In the genomic region with DNA sequence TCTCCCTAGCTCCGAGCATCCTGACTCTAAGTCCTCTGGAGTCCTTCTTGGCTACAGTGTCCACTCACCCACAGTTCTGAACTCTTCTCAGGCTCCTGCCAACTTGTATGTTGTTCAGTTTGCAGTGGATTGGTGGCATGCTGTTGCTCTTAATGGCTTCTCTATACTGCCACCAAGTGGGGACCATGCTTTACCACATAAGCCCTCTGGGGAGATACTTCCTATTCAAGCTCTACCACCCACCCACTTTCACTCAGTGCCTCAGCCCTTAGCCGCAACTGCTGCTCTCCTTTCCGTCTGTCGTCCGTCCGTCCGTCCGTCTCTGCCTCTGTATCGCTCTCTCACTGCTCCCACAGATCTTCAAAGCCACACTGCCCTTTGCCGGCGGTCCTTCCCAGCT, we compare ENCODE assay signal across 8 mouse cellular contexts. TPM values are rescaled to one million over a fixed set of nuclear protein-coding genes. Genes with fewer than 3 reads are reported as not detected.
DNase-seq lines count a peak whose midpoint lies in the region; ATAC-seq and TF ChIP-seq lines count a peak whose summit lies in the region.

No protein-coding gene starts in this region.

- H3K36me3 ChIP-seq in forebrain, embryonic 11.5 days (ENCODE audit: control insufficient read depth, insufficient read depth, low read length), result no peaks in the 10 kb centered on the region
- no peaks in the 10 kb centered on the region for H3K36me3 ChIP-seq in lung, postnatal 0 days (ENCODE audit: insufficient read depth, low read length)

- H3K4me1 ChIP-seq in bone marrow, adult 2 months (ENCODE audit: control insufficient read depth, insufficient read depth, low read length), result no peaks in the 10 kb centered on the region; the same call in 1 of the 2 replicates
- H3K4me1 ChIP-seq in forebrain, embryonic 11.5 days (replicated peaks; ENCODE audit: control insufficient read depth, insufficient read depth, low read length), result no peaks in the 10 kb centered on the region
- H3K4me1 ChIP-seq in lung, postnatal 0 days (ENCODE audit: insufficient read depth, low read depth, low read length), result no peaks in the 10 kb centered on the region

- H3K4me3 ChIP-seq in bone marrow, adult 2 months (replicated peaks; ENCODE audit: control insufficient read depth, low read depth, low read length), result no peak overlapping the region
- H3K4me3 ChIP-seq in forebrain, embryonic 11.5 days (ENCODE audit: low read depth, low read length), result no peak overlapping the region
- no peak overlapping the region for H3K4me3 ChIP-seq in layer of hippocampus, adult 2 months
- H3K4me3 ChIP-seq in lung, postnatal 0 days (ENCODE audit: low read depth, low read length), result no peak overlapping the region

- WGBS in bone marrow, adult 2 months, result 11% methylated on average over 11 of the region's 11 CpGs
- 20% methylated on average over 11 of the region's 11 CpGs for WGBS in forebrain, embryonic 11.5 days
- WGBS in lung, postnatal 0 days, result 13% methylated on average over 11 of the region's 11 CpGs

- no peaks in the 10 kb centered on the region for H3K27me3 ChIP-seq in forebrain, embryonic 11.5 days (ENCODE audit: control insufficient read depth, insufficient read depth, low read length)
- H3K27me3 ChIP-seq in lung, postnatal 0 days (replicated peaks; ENCODE audit: insufficient read depth, low read length), result no peaks in the 10 kb centered on the region

- DNase-seq in MEL-GATA-1-ER (ENCODE audit: extremely low read depth, low read depth), result peak; percentile 87
- peak; percentile 66 for DNase-seq in forebrain, embryonic 11.5 days (ENCODE audit: low spot score)
- DNase-seq in layer of hippocampus, adult 2 months (ENCODE audit: low spot score in 2 of 2), result peak; percentile 60 to 64
- peak; percentile 94 for DNase-seq in lung, postnatal 0 days (ENCODE audit: low spot score)
- DNase-seq in ovary, postnatal 36 days (ENCODE audit: low spot score), result peak; percentile 47

- TF ChIP-seq EP300 in lung, postnatal 0 days (IDR thresholded peaks at IDR 0.05), result no peak

- TF ChIP-seq CTCF in bone marrow, adult 2 months (IDR thresholded peaks at IDR 0.05; ENCODE audit: control insufficient read depth, insufficient read depth, low read length), result peak; percentile 45
- peak; percentile 84 for TF ChIP-seq CTCF in layer of hippocampus, adult 2 months (conservative IDR thresholded peaks at IDR 0.05)
- TF ChIP-seq CTCF in lung, postnatal 0 days (IDR thresholded peaks at IDR 0.05), result peak; percentile 89

- H3K9ac ChIP-seq in forebrain, embryonic 11.5 days (ENCODE audit: low read length), result no peak overlapping the region
- no peak overlapping the region for H3K9ac ChIP-seq in lung, postnatal 0 days (replicated peaks; ENCODE audit: low read depth)

- no peak overlapping the region for H3K27ac ChIP-seq in bone marrow, adult 2 months (ENCODE audit: control insufficient read depth, insufficient read depth, low read depth, low read length, poor library complexity)
- no peak overlapping the region for H3K27ac ChIP-seq in forebrain, embryonic 11.5 days (ENCODE audit: low read depth, low read length)
- no peak overlapping the region for H3K27ac ChIP-seq in layer of hippocampus, adult 2 months
- no peak overlapping the region for H3K27ac ChIP-seq in lung, postnatal 0 days (ENCODE audit: low read length)

- TF ChIP-seq POLR2A in bone marrow, adult 2 months (IDR thresholded peaks at IDR 0.05; ENCODE audit: borderline replicate concordance, control insufficient read depth, low read depth, low read length), result no peak

- no peaks in the 10 kb centered on the region for H3K9me3 ChIP-seq in forebrain, embryonic 11.5 days (ENCODE audit: control insufficient read depth, low read length)
- no peaks in the 10 kb centered on the region for H3K9me3 ChIP-seq in lung, postnatal 0 days (ENCODE audit: low read length)

- ATAC-seq in forebrain, embryonic 11.5 days (replicated peaks; ENCODE audit: low FRiP score), result peak; percentile 53; the same call in 1 of the 2 replicates
- peak; percentile 94 to 97 for ATAC-seq in hematopoietic stem cell, adult 5-6 weeks (replicated peaks in 1 of 2; ENCODE audit: insufficient read depth in 1 of 2, low FRiP score in 2 of 2, low TSS enrichment in 1 of 2, low read depth in 1 of 2, poor library complexity in 2 of 2, severe bottlenecking in 2 of 2)
- ATAC-seq in lung, postnatal 0 days, result peak; percentile 74
- no peak for ATAC-seq in erythroid progenitor cell, adult 5-6 weeks (replicated peaks; ENCODE audit: low FRiP score, poor library complexity, severe bottlenecking)

- peak overlapping the region; percentile 32; the same call in 1 of the 2 replicates for H3K4me2 ChIP-seq in forebrain, embryonic 11.5 days (ENCODE audit: low read depth, low read length, severe bottlenecking)
- H3K4me2 ChIP-seq in lung, postnatal 0 days (replicated peaks; ENCODE audit: low read depth, low read length), result peak overlapping the region; percentile 25

RNA-seq across cellular contexts. Expression of gene Ttc25, which starts 10.2 kb away (rescaled TPM):
- 0.35 TPM in 1 of 2 replicates, not detected in the other for polyA plus RNA-seq in bone marrow, adult 2 months (2011; ENCODE audit: insufficient read depth, insufficient read length, low replicate concordance, missing spikeins)
- 1.3 and 1.9 TPM in 2 replicates for polyA plus RNA-seq in forebrain, embryonic 11.5 days (2014; fragmentation: Nextera tagmentation; extraction: Ambion mirVana)
- 0.31 TPM in 1 of 2 replicates, not detected in the other for total RNA-seq in hematopoietic stem cell, adult 5-6 weeks (2017)
- 1 to 10 TPM; 1.3 to 1.7 TPM for total RNA-seq in layer of hippocampus, adult 2 months (2021)
- 3.5 and 4.9 TPM in 2 replicates for polyA plus RNA-seq in lung, postnatal 0 days (2015; fragmentation: Nextera tagmentation; extraction: Ambion mirVana)
- total RNA-seq in erythroid progenitor cell, adult 5-6 weeks (2015; ENCODE audit: low replicate concordance), result not detected in 2 replicates
- total RNA-seq in erythroid progenitor cell, adult 5-6 weeks (2017; ENCODE audit: low replicate concordance), result not detected in 2 replicates

RNA-seq across cellular contexts. Expression of gene Cnp, which starts 19.1 kb away (rescaled TPM):
- polyA plus RNA-seq in bone marrow, adult 2 months (2011; ENCODE audit: insufficient read depth, insufficient read length, low replicate concordance, missing spikeins), result 25.0 and 35.7 TPM in 2 replicates
- 18.3 and 20.3 TPM in 2 replicates for polyA plus RNA-seq in forebrain, embryonic 11.5 days (2014; fragmentation: Nextera tagmentation; extraction: Ambion mirVana)
- 26.4 and 27.5 TPM in 2 replicates for total RNA-seq in hematopoietic stem cell, adult 5-6 weeks (2017)
- 100 to 1,000 TPM; 168 to 183 TPM for total RNA-seq in layer of hippocampus, adult 2 months (2021)
- polyA plus RNA-seq in lung, postnatal 0 days (2015; fragmentation: Nextera tagmentation; extraction: Ambion mirVana), result 31.4 and 33.8 TPM in 2 replicates
- 3.6 and 23.1 TPM in 2 replicates for total RNA-seq in erythroid progenitor cell, adult 5-6 weeks (2015; ENCODE audit: low replicate concordance)
- total RNA-seq in erythroid progenitor cell, adult 5-6 weeks (2017; ENCODE audit: low replicate concordance), result 14.1 and 14.4 TPM in 2 replicates

RNA-seq across cellular contexts. Expression of gene Acly, which starts 27.8 kb away (rescaled TPM):
- polyA plus RNA-seq in bone marrow, adult 2 months (2011; ENCODE audit: insufficient read depth, insufficient read length, low replicate concordance, missing spikeins), result 12.8 and 31.2 TPM in 2 replicates
- 294 TPM in 2 replicates for polyA plus RNA-seq in forebrain, embryonic 11.5 days (2014; fragmentation: Nextera tagmentation; extraction: Ambion mirVana)
- 91.6 and 97.6 TPM in 2 replicates for total RNA-seq in hematopoietic stem cell, adult 5-6 weeks (2017)
- 100 to 1,000 TPM; 103 to 117 TPM for total RNA-seq in layer of hippocampus, adult 2 months (2021)
- polyA plus RNA-seq in lung, postnatal 0 days (2015; fragmentation: Nextera tagmentation; extraction: Ambion mirVana), result 85.7 and 92.9 TPM in 2 replicates
- 17.6 and 38.2 TPM in 2 replicates for total RNA-seq in erythroid progenitor cell, adult 5-6 weeks (2015; ENCODE audit: low replicate concordance)
- 18.1 and 22.0 TPM in 2 replicates for total RNA-seq in erythroid progenitor cell, adult 5-6 weeks (2017; ENCODE audit: low replicate concordance)
